Mouse (Mus musculus): Measurements from ENCODE around the gene Spa17. TPM values are rescaled to one million over a fixed set of nuclear protein-coding genes. Genes with fewer than 3 reads are reported as not detected.
A peak's percentile ranks its signal among the peaks of the same experiment; 100 is the strongest.

The Spa17 gene
- total RNA-seq (2014; rRNA removed) (0.27 and 0.55 TPM in 2 replicates), polyA plus RNA-seq (2012; rRNA removed) (0.13 TPM in 1 of 2 replicates, not detected in the other)

GRCm38 (mm10) chr9:37613182-37613910 is at the start of gene Spa17:
Gene Spa17 (minus strand): TSS chr9:37613722.
- DNase-seq (ENCODE audit: extremely low read depth, low read depth, low spot score): peak; percentile 78
- WGBS: under 1% methylated on average over 45 of the region's 45 CpGs
- peak within 1 kb of the TSS; percentile 58 for H3K9ac ChIP-seq (ENCODE audit: low read depth, low read length)

GRCm38 (mm10) chr9:37663210-37663609 is 49.7 kb upstream of the Spa17 start:
- H3K27me3 ChIP-seq (ENCODE audit: control insufficient read depth, insufficient read depth, low read length): no peaks in the 10 kb centered on the region
- DNase-seq (ENCODE audit: extremely low read depth, low read depth, low spot score): no peak
- H3K9ac ChIP-seq (ENCODE audit: low read depth, low read length): no peak overlapping the region
- WGBS: 81% methylated on average over 1 of the region's 1 CpGs
- TF ChIP-seq CTCF (IDR thresholded peaks at IDR 0.05; ENCODE audit: low read depth, low read length): no peak
- no peak for TF ChIP-seq POLR2A (IDR thresholded peaks at IDR 0.05; ENCODE audit: extremely low read depth, insufficient read depth, low read length)
- no peak overlapping the region for H3K27ac ChIP-seq (replicated peaks; ENCODE audit: insufficient read depth, low read depth, low read length)
- H3K4me1 ChIP-seq (ENCODE audit: control insufficient read depth, insufficient read depth, low read length): no peaks in the 10 kb centered on the region
- H3K79me2 ChIP-seq (ENCODE audit: control insufficient read depth, insufficient read depth, low read length): no peaks in the 10 kb centered on the region
- H3K4me3 ChIP-seq (ENCODE audit: insufficient read depth, low read depth, low read length): no peak overlapping the region
- H3K36me3 ChIP-seq (ENCODE audit: control insufficient read depth, insufficient read depth, low read length): no peaks in the 10 kb centered on the region

More at GRCm38 (mm10) chr9:37613182-37613910, at the start of gene Spa17:
- no peaks in the 10 kb centered on the region for H3K27me3 ChIP-seq (ENCODE audit: control insufficient read depth, insufficient read depth, low read length)
- H3K4me3 ChIP-seq (ENCODE audit: insufficient read depth, low read depth, low read length): peak within 1 kb of the TSS; percentile 54
- peaks cover 3% of the 10 kb centered on the region; the same call in 1 of the 2 replicates for H3K36me3 ChIP-seq (ENCODE audit: control insufficient read depth, insufficient read depth, low read length)
- peak within 1 kb of the TSS; percentile 55 for H3K27ac ChIP-seq (replicated peaks; ENCODE audit: insufficient read depth, low read depth, low read length)
- TF ChIP-seq CTCF (IDR thresholded peaks at IDR 0.05; ENCODE audit: low read depth, low read length) (no peak), POLR2A (IDR thresholded peaks at IDR 0.05; ENCODE audit: extremely low read depth, insufficient read depth, low read length) (no peak)
- H3K79me2 ChIP-seq (ENCODE audit: control insufficient read depth, insufficient read depth, low read length): peaks cover 6% of the 10 kb centered on the region; the same call in 1 of the 2 replicates
- no peaks in the 10 kb centered on the region; the same call in 1 of the 2 replicates for H3K4me1 ChIP-seq (ENCODE audit: control insufficient read depth, insufficient read depth, low read length)

GRCm38 (mm10) chr9:37659413-37659812 is 45.9 kb upstream of the Spa17 start:
- no peaks in the 10 kb centered on the region for H3K27me3 ChIP-seq (ENCODE audit: control insufficient read depth, insufficient read depth, low read length)
- TF ChIP-seq POLR2A (IDR thresholded peaks at IDR 0.05; ENCODE audit: extremely low read depth, insufficient read depth, low read length) (no peak), CTCF (IDR thresholded peaks at IDR 0.05; ENCODE audit: low read depth, low read length) (no peak)
- no peak overlapping the region for H3K27ac ChIP-seq (replicated peaks; ENCODE audit: insufficient read depth, low read depth, low read length)
- H3K4me3 ChIP-seq (ENCODE audit: insufficient read depth, low read depth, low read length): no peak overlapping the region
- H3K9ac ChIP-seq (ENCODE audit: low read depth, low read length): no peak overlapping the region
- H3K36me3 ChIP-seq (ENCODE audit: control insufficient read depth, insufficient read depth, low read length): peaks cover 3% of the 10 kb centered on the region
- no peaks in the 10 kb centered on the region for H3K79me2 ChIP-seq (ENCODE audit: control insufficient read depth, insufficient read depth, low read length)
- no peak for DNase-seq (ENCODE audit: extremely low read depth, low read depth, low spot score)
- WGBS: 85% methylated on average over 6 of the region's 6 CpGs
- peaks cover 3% of the 10 kb centered on the region; the same call in 1 of the 2 replicates for H3K4me1 ChIP-seq (ENCODE audit: control insufficient read depth, insufficient read depth, low read length)

GRCm38 (mm10) chr9:37656931-37657481 is 43.5 kb upstream of the Spa17 start, which contains the start of gene Tbrg1:
Gene Tbrg1 (minus strand): TSS chr9:37657312.
- peak within 1 kb of the TSS; percentile 87 for H3K4me3 ChIP-seq (ENCODE audit: insufficient read depth, low read depth, low read length)
- no peaks in the 10 kb centered on the region for H3K27me3 ChIP-seq (ENCODE audit: control insufficient read depth, insufficient read depth, low read length)
- H3K4me1 ChIP-seq (ENCODE audit: control insufficient read depth, insufficient read depth, low read length): peaks cover 3% of the 10 kb centered on the region; the same call in 1 of the 2 replicates
- no peaks in the 10 kb centered on the region for H3K79me2 ChIP-seq (ENCODE audit: control insufficient read depth, insufficient read depth, low read length)
- peaks cover 26% of the 10 kb centered on the region for H3K36me3 ChIP-seq (ENCODE audit: control insufficient read depth, insufficient read depth, low read length)
- H3K9ac ChIP-seq (ENCODE audit: low read depth, low read length): peak within 1 kb of the TSS; percentile 78
- WGBS: under 1% methylated on average over 36 of the region's 36 CpGs
- peak within 1 kb of the TSS; percentile 59 for H3K27ac ChIP-seq (replicated peaks; ENCODE audit: insufficient read depth, low read depth, low read length)
- TF ChIP-seq CTCF (IDR thresholded peaks at IDR 0.05; ENCODE audit: low read depth, low read length) (no peak), POLR2A (IDR thresholded peaks at IDR 0.05; ENCODE audit: extremely low read depth, insufficient read depth, low read length) (0 out of 2 replicates have a peak, but pooled peaks have one; percentile 31)
- DNase-seq (ENCODE audit: extremely low read depth, low read depth, low spot score): peak; percentile 77

GRCm38 (mm10) chr9:37656439-37656881 is 42.9 kb upstream of the Spa17 start:
- peaks cover 28% of the 10 kb centered on the region for H3K36me3 ChIP-seq (ENCODE audit: control insufficient read depth, insufficient read depth, low read length)
- under 1% methylated on average over 10 of the region's 10 CpGs for WGBS
- peak overlapping the region; percentile 78 for H3K9ac ChIP-seq (ENCODE audit: low read depth, low read length)
- H3K4me1 ChIP-seq (ENCODE audit: control insufficient read depth, insufficient read depth, low read length): peaks cover 3% of the 10 kb centered on the region; the same call in 1 of the 2 replicates
- peak overlapping the region; percentile 59 for H3K27ac ChIP-seq (replicated peaks; ENCODE audit: insufficient read depth, low read depth, low read length)
- H3K79me2 ChIP-seq (ENCODE audit: control insufficient read depth, insufficient read depth, low read length): no peaks in the 10 kb centered on the region
- peak; percentile 61 for DNase-seq (ENCODE audit: extremely low read depth, low read depth, low spot score)
- TF ChIP-seq POLR2A (IDR thresholded peaks at IDR 0.05; ENCODE audit: extremely low read depth, insufficient read depth, low read length) (no peak), CTCF (IDR thresholded peaks at IDR 0.05; ENCODE audit: low read depth, low read length) (no peak)
- no peaks in the 10 kb centered on the region for H3K27me3 ChIP-seq (ENCODE audit: control insufficient read depth, insufficient read depth, low read length)
- H3K4me3 ChIP-seq (ENCODE audit: insufficient read depth, low read depth, low read length): peak overlapping the region; percentile 87

All from liver, adult 2 months (tissue).